ENCODE assay signal across 18 mouse cellular contexts in the genomic region with DNA sequence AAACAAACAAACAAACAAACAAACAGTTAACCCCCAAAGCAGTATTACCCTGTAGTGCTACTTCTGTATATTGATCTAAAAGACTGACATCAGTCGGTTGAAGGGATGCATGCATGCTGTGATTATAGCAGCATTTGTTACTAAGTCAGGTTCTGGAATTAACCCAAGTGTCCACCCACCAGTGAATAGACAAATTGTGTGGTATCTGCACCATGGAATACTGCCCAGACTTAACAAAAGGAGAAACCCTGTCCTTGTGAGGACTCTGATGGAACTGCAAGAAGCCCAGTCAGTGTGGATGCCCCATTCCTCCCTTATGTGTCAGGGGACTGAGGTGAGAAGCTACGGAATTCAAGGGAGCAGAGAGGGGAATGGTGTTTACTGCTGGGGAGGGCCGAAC.
DNase-seq lines count a peak whose midpoint lies in the region; ATAC-seq and TF ChIP-seq lines count a peak whose summit lies in the region.
"Had no signal": no experiment of that assay in that cellular context is flagged by ENCODE, and none has a peak within 500 bp of the region (broad histone marks: within the 10 kb centered on the region; RNA-seq: fewer than 3 reads in every experiment).

No protein-coding gene starts in this region.

- H3K27ac ChIP-seq in hindbrain, postnatal 0 days = no peak overlapping the region
- no peak overlapping the region for H3K27ac ChIP-seq in hindbrain, embryonic 14.5 days
- H3K27ac ChIP-seq in testis, adult 2 months (ENCODE audit: control insufficient read depth, insufficient read depth, low read depth, low read length) = 0 out of 2 replicates have a peak overlapping the region, but pooled peaks have one; percentile 8
- H3K27ac ChIP-seq: forebrain, embryonic 12.5 days had no signal

- no peak; the same call in 1 of the 2 replicates for TF ChIP-seq CTCF in hindbrain, postnatal 0 days (IDR thresholded peaks at IDR 0.05; ENCODE audit: low read depth)
- no peak for TF ChIP-seq CTCF in testis, adult 2 months (IDR thresholded peaks at IDR 0.05; ENCODE audit: control insufficient read depth, insufficient read depth, insufficient replicate concordance, low read depth, low read length)

- no peaks in the 10 kb centered on the region for H3K36me3 ChIP-seq in hindbrain, postnatal 0 days (ENCODE audit: insufficient read depth, low read length)
- H3K36me3 ChIP-seq in hindbrain, embryonic 14.5 days (replicated peaks; ENCODE audit: control insufficient read depth, insufficient read depth) = no peaks in the 10 kb centered on the region
- no peaks in the 10 kb centered on the region for H3K36me3 ChIP-seq in testis, adult 2 months (ENCODE audit: control insufficient read depth, insufficient read depth, low read length)
- H3K36me3 ChIP-seq: forebrain, embryonic 12.5 days had no signal

- no peak overlapping the region for H3K4me3 ChIP-seq in hindbrain, postnatal 0 days (ENCODE audit: low read length)
- no peak overlapping the region for H3K4me3 ChIP-seq in hindbrain, embryonic 14.5 days (replicated peaks; ENCODE audit: low read length)
- H3K4me3 ChIP-seq in testis, adult 2 months (ENCODE audit: control insufficient read depth, low read depth, low read length) = no peak overlapping the region
- H3K4me3 ChIP-seq: forebrain, embryonic 12.5 days had no signal

- H3K4me2 ChIP-seq in hindbrain, postnatal 0 days (ENCODE audit: low read depth, low read length) = no peak overlapping the region
- H3K4me2 ChIP-seq in hindbrain, embryonic 14.5 days (replicated peaks) = no peak overlapping the region
- H3K4me2 ChIP-seq: forebrain, embryonic 12.5 days; midbrain, embryonic 11.5 days had no signal

- H3K4me1 ChIP-seq in hindbrain, postnatal 0 days (ENCODE audit: insufficient read depth, low read length) = no peaks in the 10 kb centered on the region; the same call in 1 of the 2 replicates
- no peaks in the 10 kb centered on the region for H3K4me1 ChIP-seq in hindbrain, embryonic 14.5 days (replicated peaks; ENCODE audit: control insufficient read depth, insufficient read depth, low read length)
- no peaks in the 10 kb centered on the region for H3K4me1 ChIP-seq in testis, adult 2 months (ENCODE audit: control insufficient read depth, insufficient read depth, low read length)
- H3K4me1 ChIP-seq: forebrain, embryonic 12.5 days had no signal

- no peak for ATAC-seq in hindbrain, postnatal 0 days
- ATAC-seq in hindbrain, embryonic 14.5 days (ENCODE audit: low FRiP score) = no peak

- WGBS in hindbrain, postnatal 0 days = 47% methylated on average over 3 of the region's 3 CpGs
- WGBS in hindbrain, embryonic 14.5 days = 67% methylated on average over 3 of the region's 3 CpGs

- H3K9ac ChIP-seq in hindbrain, postnatal 0 days (replicated peaks; ENCODE audit: low read length) = no peak overlapping the region
- H3K9ac ChIP-seq in hindbrain, embryonic 14.5 days = no peak overlapping the region
- H3K9ac ChIP-seq: forebrain, embryonic 12.5 days had no signal

- DNase-seq in adrenal gland, postnatal 10 days = peak; percentile 10
- no peak for DNase-seq in adrenal gland, postnatal 14 days
- DNase-seq in hindbrain, postnatal 0 days (ENCODE audit: low spot score) = peak; percentile 45
- no peak for DNase-seq in hindbrain, embryonic 14.5 days (ENCODE audit: low spot score)
- no peak for DNase-seq in testis, postnatal 10 days (ENCODE audit: low spot score)
- DNase-seq in spleen, postnatal 14 days (ENCODE audit: low spot score in 2 of 2) = no peak
- DNase-seq in urinary bladder, postnatal 36 days (ENCODE audit: low spot score in 2 of 2) = no peak
- DNase-seq: adrenal gland, postnatal 25 days; cerebellum, adult 8-10 months; heart, adult 18-20 months; kidney, adult 9 months; lung, postnatal 4 days; retina, postnatal 1 day; right cerebral cortex, postnatal 4 days had no signal

- H3K27me3 ChIP-seq in hindbrain, postnatal 0 days (ENCODE audit: insufficient read depth, low read length) = no peaks in the 10 kb centered on the region
- no peaks in the 10 kb centered on the region for H3K27me3 ChIP-seq in hindbrain, embryonic 14.5 days (ENCODE audit: control insufficient read depth, insufficient read depth, low read length)
- H3K27me3 ChIP-seq in testis, adult 2 months (ENCODE audit: control insufficient read depth, insufficient read depth, low read length) = no peaks in the 10 kb centered on the region
- H3K27me3 ChIP-seq: CH12.LX; forebrain, embryonic 12.5 days had no signal

- TF ChIP-seq POLR2A in testis, adult 2 months (IDR thresholded peaks at IDR 0.05; ENCODE audit: control insufficient read depth, low read depth, low read length) = no peak

- H3K9me3 ChIP-seq in hindbrain, postnatal 0 days (ENCODE audit: low read length) = no peaks in the 10 kb centered on the region
- H3K9me3 ChIP-seq in hindbrain, embryonic 14.5 days (ENCODE audit: control insufficient read depth, low read length) = no peaks in the 10 kb centered on the region
- H3K9me3 ChIP-seq: forebrain, embryonic 12.5 days had no signal

Comparison
In these comparisons a context has a peak if more than half of its experiments do, and no peak if none do; other contexts are left out.
1. DNase-seq: peak in adrenal gland, postnatal 10 days (single experiment) and hindbrain, postnatal 0 days (single experiment); none in adrenal gland, postnatal 14 days (single experiment), hindbrain, embryonic 14.5 days (single experiment), testis, postnatal 10 days (single experiment), spleen, postnatal 14 days (0 of 2) and urinary bladder, postnatal 36 days (0 of 2).